Mouse (Mus musculus) gastrocnemius, adult 18-20 months (tissue): ENCODE results near the gene 8030411F24Rik. TPM values are rescaled to one million over a fixed set of nuclear protein-coding genes. Genes with fewer than 3 reads are reported as not detected.

ENCODE experiments used
- total RNA-seq, 2 experiments: library from RNA; stranded (reverse); gene quantifications; 2 replicates each; pipeline ENCODE4 v1.2.3; 2021

The 8030411F24Rik gene
- total RNA-seq, 2 experiments from 2014 or later: not detected

Other genes starting within 250 kb of the 8030411F24Rik start
- 1 to 10 TPM; 6.6 to 7.5 TPM for gene Nxt1, start 109.4 kb upstream of the 8030411F24Rik start, total RNA-seq
- gene Gzf1, start 101.0 kb upstream of the 8030411F24Rik start, total RNA-seq: 10 to 100 TPM; 17.9 to 26.9 TPM
- gene Napb, start 49.5 kb upstream of the 8030411F24Rik start, total RNA-seq: 1 to 10 TPM; 5.9 to 6.0 TPM
- gene Cstl1, start 31.7 kb upstream of the 8030411F24Rik start, total RNA-seq: not detected
- gene Cst11, start 10.5 kb upstream of the 8030411F24Rik start, total RNA-seq: not detected
- gene Cst12, start 7.4 kb downstream of the 8030411F24Rik start, total RNA-seq: not detected
- not detected for gene Cst8, start 16.8 kb downstream of the 8030411F24Rik start, total RNA-seq
- not detected for gene Cst13, start 38.1 kb downstream of the 8030411F24Rik start, total RNA-seq
- not detected for gene Cst9, start 53.1 kb downstream of the 8030411F24Rik start, total RNA-seq
- 1 to 10 TPM in 1 of 2 experiments, under 1 TPM in 1; 0.88 to 1.5 TPM for gene 9230104L09Rik, start 83.0 kb downstream of the 8030411F24Rik start, total RNA-seq
- gene Cst3, start 93.7 kb downstream of the 8030411F24Rik start, total RNA-seq: 100 to 1,000 TPM; 596 to 649 TPM
- gene Gm1330, start 221.2 kb downstream of the 8030411F24Rik start, total RNA-seq: not detected
- not detected for gene Gm10750, start 235.2 kb downstream of the 8030411F24Rik start, total RNA-seq